Mouse (Mus musculus): ENCODE measurements around the gene Spon1.
A peak's percentile ranks its signal among the peaks of the same experiment; 100 is the strongest.

Gene Spon1

GRCm38 (mm10) chr7:114006456-114006855 lies 240.7 kb downstream of the Spon1 start:
- DNase-seq (ENCODE audit: low read depth): no peak

GRCm38 (mm10) chr7:114007565-114007964 lies 241.8 kb downstream of the Spon1 start:
- peak; percentile 19 for DNase-seq (ENCODE audit: low read depth)

- DNase-seq (ENCODE audit: low read depth): no peak
These were observed 246.1 kb downstream of the Spon1 start for GRCm38 (mm10) chr7:114011726-114012443.

GRCm38 (mm10) chr7:114016001-114016949 lies 250.5 kb downstream of the Spon1 start:
- no peak for DNase-seq (ENCODE audit: low read depth)

- DNase-seq (ENCODE audit: low read depth): no peak
These were observed 253.1 kb downstream of the Spon1 start for GRCm38 (mm10) chr7:114018861-114019260.

GRCm38 (mm10) chr7:114020057-114020703 lies 254.4 kb downstream of the Spon1 start:
- peak; percentile 5 for DNase-seq (ENCODE audit: low read depth)

GRCm38 (mm10) chr7:114020704-114021093 lies 254.9 kb downstream of the Spon1 start:
- DNase-seq (ENCODE audit: low read depth): peak; percentile 55

- DNase-seq (ENCODE audit: low read depth): no peak
These were observed 261.1 kb downstream of the Spon1 start for GRCm38 (mm10) chr7:114026923-114027322.

- no peak for DNase-seq (ENCODE audit: low read depth)
These were observed 261.6 kb downstream of the Spon1 start for GRCm38 (mm10) chr7:114027406-114027805.

- DNase-seq (ENCODE audit: low read depth): no peak
These were observed 263.0 kb downstream of the Spon1 start for GRCm38 (mm10) chr7:114028828-114029227.

GRCm38 (mm10) chr7:114029596-114029995 lies 263.8 kb downstream of the Spon1 start:
- no peak for DNase-seq (ENCODE audit: low read depth)

- DNase-seq (ENCODE audit: low read depth): no peak
These were observed 271.4 kb downstream of the Spon1 start for GRCm38 (mm10) chr7:114037237-114037636.

- DNase-seq (ENCODE audit: low read depth): no peak
These were observed 275.6 kb downstream of the Spon1 start for GRCm38 (mm10) chr7:114041349-114041748.

GRCm38 (mm10) chr7:114042973-114043928 lies 277.5 kb downstream of the Spon1 start:
- DNase-seq (ENCODE audit: low read depth): no peak

GRCm38 (mm10) chr7:114043929-114044549 lies 278.2 kb downstream of the Spon1 start:
- DNase-seq (ENCODE audit: low read depth): no peak

GRCm38 (mm10) chr7:114045814-114046213 lies 280.0 kb downstream of the Spon1 start:
- no peak for DNase-seq (ENCODE audit: low read depth)

- no peak for DNase-seq (ENCODE audit: low read depth)
These were observed 287.9 kb downstream of the Spon1 start for GRCm38 (mm10) chr7:114053720-114054119.

- no peak for DNase-seq (ENCODE audit: low read depth)
These were observed 292.4 kb downstream of the Spon1 start for GRCm38 (mm10) chr7:114058166-114058565.

GRCm38 (mm10) chr7:114058927-114059441 lies 293.2 kb downstream of the Spon1 start:
- no peak for DNase-seq (ENCODE audit: low read depth)

GRCm38 (mm10) chr7:114060445-114060844 lies 294.6 kb downstream of the Spon1 start:
- DNase-seq (ENCODE audit: low read depth): no peak

GRCm38 (mm10) chr7:114062451-114062850 lies 296.7 kb downstream of the Spon1 start:
- DNase-seq (ENCODE audit: low read depth): no peak

Measured in c-Kit-positive CD71-positive TER-119-negative erythroid progenitor cells, embryonic 14.5 days (primary cell).